ENCODE assay signal across 28 mouse cellular contexts in genomic region chr1:170076339-170076738, GRCm38 (mm10). TPM values are rescaled to one million over a fixed set of nuclear protein-coding genes. Genes with fewer than 3 reads are reported as not detected.
"Had no signal": no experiment of that assay in that cellular context is flagged by ENCODE, and none has a peak within 500 bp of the region (broad histone marks: within the 10 kb centered on the region; RNA-seq: fewer than 3 reads in every experiment).

No protein-coding gene starts in this region.

- H3K27ac ChIP-seq: embryonic facial prominence, embryonic 10.5 days; embryonic facial prominence, embryonic 12.5 days; embryonic facial prominence, embryonic 13.5 days; embryonic facial prominence, embryonic 15.5 days; forebrain, embryonic 10.5 days; forebrain, embryonic 12.5 days; forebrain, embryonic 13.5 days; forebrain, embryonic 15.5 days; gastrocnemius, adult 2 months; heart, adult 2 months had no signal

- DNase-seq: cerebellum, adult 8-10 months; cerebellum, adult 9-10 months; cerebellum, postnatal 10 days; cerebellum, postnatal 14 days; cerebellum, postnatal 25 days; cerebellum, postnatal 36 days; embryo, embryonic 11 days; forebrain, postnatal 0 days; gastrocnemius, adult 2 months; gastrocnemius, postnatal 10 days; gastrocnemius, postnatal 14 days; gastrocnemius, postnatal 25 days; gastrocnemius, postnatal 36 days; heart, adult 11 months; heart, adult 18-20 months; heart, adult 2 months had no signal

- H3K27me3 ChIP-seq: embryonic facial prominence, embryonic 12.5 days; embryonic facial prominence, embryonic 13.5 days; embryonic facial prominence, embryonic 15.5 days; forebrain, embryonic 12.5 days; forebrain, embryonic 13.5 days; forebrain, embryonic 15.5 days had no signal

- H3K36me3 ChIP-seq: forebrain, embryonic 10.5 days; forebrain, embryonic 12.5 days; forebrain, embryonic 15.5 days had no signal

- H3K4me3 ChIP-seq: embryonic facial prominence, embryonic 10.5 days; embryonic facial prominence, embryonic 12.5 days; embryonic facial prominence, embryonic 13.5 days; embryonic facial prominence, embryonic 15.5 days; erythroblast, embryonic 14.5 days; forebrain, embryonic 10.5 days; forebrain, embryonic 12.5 days; forebrain, embryonic 13.5 days; forebrain, embryonic 15.5 days; gastrocnemius, adult 2 months; heart, adult 2 months had no signal

- H3K9me3 ChIP-seq: embryonic facial prominence, embryonic 10.5 days; embryonic facial prominence, embryonic 12.5 days; embryonic facial prominence, embryonic 13.5 days; embryonic facial prominence, embryonic 15.5 days; forebrain, embryonic 10.5 days; forebrain, embryonic 12.5 days; forebrain, embryonic 13.5 days; forebrain, embryonic 15.5 days had no signal

- H3K4me1 ChIP-seq: embryonic facial prominence, embryonic 10.5 days; forebrain, embryonic 10.5 days; forebrain, embryonic 12.5 days; forebrain, embryonic 13.5 days; forebrain, embryonic 15.5 days had no signal

- H3K4me2 ChIP-seq: embryonic facial prominence, embryonic 12.5 days; embryonic facial prominence, embryonic 13.5 days; embryonic facial prominence, embryonic 15.5 days; forebrain, embryonic 12.5 days; forebrain, embryonic 13.5 days; forebrain, embryonic 15.5 days had no signal

- ATAC-seq: forebrain, embryonic 13.5 days; forebrain, embryonic 14.5 days; forebrain, embryonic 15.5 days; forebrain, embryonic 16.5 days; forebrain, postnatal 0 days had no signal

- H3K9ac ChIP-seq: embryonic facial prominence, embryonic 12.5 days; embryonic facial prominence, embryonic 13.5 days; embryonic facial prominence, embryonic 15.5 days; forebrain, embryonic 12.5 days; forebrain, embryonic 13.5 days; forebrain, embryonic 15.5 days; forebrain, postnatal 0 days had no signal

RNA-seq across cellular contexts. Expression of gene Ddr2, which starts 34.2 kb away (rescaled TPM):
- total RNA-seq: common myeloid progenitor, adult 5-6 weeks had no signal
- polyA plus RNA-seq: erythroblast, embryonic 14.5 days had no signal
